Mouse (Mus musculus): ENCODE data around the gene Asb12.
"Not testable (repeated sequence)": the region's sequence is repeated elsewhere in the genome, so short reads cannot be mapped to it uniquely, and the experiment has no call there.

Asb12 gene

DNA sequence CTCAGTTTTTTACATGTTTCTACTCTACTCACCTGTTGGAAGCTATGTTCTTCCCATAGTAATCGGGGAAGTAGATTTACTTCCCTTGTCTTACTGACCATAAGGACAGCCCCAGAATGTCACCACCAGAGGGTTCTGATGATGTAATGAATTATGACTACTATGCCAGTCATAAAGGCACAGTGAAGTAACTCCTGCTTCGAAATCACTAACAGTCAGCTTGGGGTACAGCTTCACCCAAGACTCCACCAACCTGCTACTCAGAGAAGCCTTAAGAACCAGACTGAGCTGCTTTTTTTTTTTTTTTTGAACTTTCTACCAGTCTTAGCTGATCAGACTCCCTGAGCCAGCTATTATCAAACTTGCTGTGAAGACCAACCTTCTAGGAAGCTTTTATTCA is at the start of gene Asb12, which contains the start of gene Pfn5:
TSS of gene Asb12 (minus strand) at position 101 of the 400 bp plus-strand sequence.
TSS of gene Pfn5 (plus strand) at position 218 of the 400 bp plus-strand sequence.
- peak; percentile 48 for DNase-seq (ENCODE audit: low read depth)

DNA sequence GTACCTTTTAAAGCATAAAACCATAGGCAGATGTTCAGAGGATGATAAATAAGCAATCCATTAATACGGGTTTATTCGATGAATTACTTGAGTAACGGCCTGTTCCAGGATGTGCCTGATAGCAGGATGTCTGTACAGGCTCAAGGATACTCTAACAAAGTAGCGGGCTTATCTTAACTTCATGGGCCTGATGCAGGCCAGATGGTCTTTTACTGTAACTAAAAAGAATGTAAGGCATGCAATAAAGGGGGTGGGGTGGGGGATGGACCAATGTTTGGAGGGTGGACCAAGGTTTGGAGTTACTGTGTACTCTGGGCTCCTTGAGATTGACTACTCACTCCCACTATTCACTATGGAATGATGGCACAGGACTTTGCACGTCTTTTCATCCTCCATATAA is 42.8 kb upstream of the Asb12 start:
- DNase-seq (ENCODE audit: low read depth) = no peak

- no peak for DNase-seq (ENCODE audit: low read depth)
Measured at GRCm38 (mm10) chrX:95554321-95554720, 3.5 kb downstream of the Asb12 start.

- not testable (repeated sequence) for DNase-seq (ENCODE audit: low read depth)
Measured at GRCm38 (mm10) chrX:95535493-95535892, 22.3 kb downstream of the Asb12 start.

DNA sequence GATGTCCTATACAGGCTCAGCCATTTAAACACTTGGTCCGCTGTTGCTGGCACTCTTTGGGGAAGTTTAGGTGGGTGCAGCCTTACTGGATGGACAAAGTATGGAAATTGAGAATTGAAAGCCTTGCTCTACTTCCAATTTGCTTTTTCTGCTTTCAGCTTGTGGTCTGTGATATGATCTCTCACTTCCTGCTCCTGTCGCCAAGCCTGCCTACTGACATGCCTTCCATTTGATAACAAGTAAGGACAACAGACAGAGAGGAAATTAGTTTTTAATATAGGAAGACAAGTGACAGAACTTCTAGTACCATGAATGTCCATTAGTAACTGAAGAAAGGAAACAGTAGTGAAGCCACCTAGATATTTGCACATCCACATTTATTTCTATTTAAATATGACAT is 32.6 kb downstream of the Asb12 start:
- peak; percentile 79 for DNase-seq (ENCODE audit: low read depth)

DNA sequence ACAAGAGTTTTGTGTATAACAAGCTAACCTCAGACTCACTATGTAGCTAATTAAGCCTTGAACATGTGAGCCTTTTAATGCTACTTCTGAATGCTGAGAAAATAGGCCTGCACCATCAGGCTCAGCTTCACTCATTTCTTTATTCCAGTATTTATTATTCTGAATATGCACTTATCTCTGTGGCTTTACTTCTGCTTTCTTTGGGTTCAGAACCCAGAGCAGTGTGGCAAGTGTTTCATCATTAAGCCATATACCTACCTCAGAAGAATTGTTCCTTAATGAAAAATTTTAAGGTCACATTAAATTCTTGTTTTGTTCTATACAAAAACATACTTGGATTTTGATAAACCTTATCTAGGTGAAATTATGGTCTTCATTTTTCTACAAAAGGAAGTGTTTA is 33.9 kb downstream of the Asb12 start:
- peak; percentile 33 for DNase-seq (ENCODE audit: low read depth)

GRCm38 (mm10) chrX:95457166-95457565 is 100.6 kb downstream of the Asb12 start:
- DNase-seq (ENCODE audit: low read depth) = no peak

DNA sequence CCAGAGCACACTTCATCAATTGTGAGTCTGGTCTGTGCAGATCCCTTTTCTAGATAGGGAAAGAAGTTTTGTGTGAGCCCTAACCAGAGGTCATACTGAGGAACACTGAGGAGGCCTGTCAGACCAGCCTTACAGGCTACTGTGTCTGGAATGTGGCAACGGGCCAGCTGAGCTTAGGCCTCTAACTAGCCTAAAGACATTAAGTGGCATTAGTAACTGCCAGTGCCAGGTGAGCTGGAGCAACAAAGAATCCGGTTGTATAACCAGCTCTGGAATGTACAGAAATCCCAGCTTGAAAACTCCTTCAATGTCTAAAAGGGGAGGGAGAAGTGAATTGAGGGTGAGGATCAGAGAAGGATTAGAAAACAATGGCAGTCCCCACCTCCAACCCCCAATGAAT is 111.9 kb downstream of the Asb12 start:
- no peak for DNase-seq (ENCODE audit: low read depth)

DNA sequence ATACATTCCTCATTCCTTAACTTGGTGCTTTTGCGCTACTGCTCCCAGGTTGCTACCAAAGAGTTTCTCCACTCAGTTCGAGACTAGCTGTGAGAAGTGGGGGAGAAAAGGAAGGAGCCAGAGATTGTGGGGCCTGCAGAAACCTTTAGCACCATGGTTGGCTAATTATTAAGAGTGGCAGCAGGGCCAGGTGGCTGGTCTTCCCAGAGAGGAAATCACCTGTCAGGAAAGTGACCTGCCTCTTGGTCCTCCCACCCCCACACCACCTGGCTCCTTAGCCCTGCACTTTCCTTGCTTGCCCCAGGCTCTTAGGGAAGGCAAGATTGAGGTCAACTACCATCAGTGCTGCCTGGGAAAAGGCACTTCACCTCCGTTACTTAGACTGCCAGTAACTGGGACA is 112.6 kb downstream of the Asb12 start:
- DNase-seq (ENCODE audit: low read depth) = no peak

DNA sequence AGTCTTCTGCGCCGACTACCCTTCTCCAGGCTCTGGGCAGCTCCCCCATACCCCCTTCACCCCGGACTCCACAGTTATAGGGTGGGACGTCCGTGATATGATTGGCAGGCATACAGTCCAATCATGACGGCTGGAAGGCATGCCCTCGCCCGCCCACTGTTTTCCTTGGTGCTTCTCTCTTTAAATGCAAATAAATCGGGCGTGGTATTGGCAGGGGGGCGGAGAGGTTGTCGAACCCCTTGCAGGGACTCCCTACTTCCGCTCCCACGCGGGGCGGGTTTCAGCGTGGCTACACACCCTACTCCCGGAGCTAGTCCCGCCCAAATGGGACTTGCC is 113.0 kb downstream of the Asb12 start, which contains the start of gene Amer1:
TSS of gene Amer1 (minus strand) at position 97 of the 336 bp plus-strand sequence.
- peak; percentile 94 for DNase-seq (ENCODE audit: low read depth)

- peak; percentile 79 for DNase-seq (ENCODE audit: low read depth)
Measured at GRCm38 (mm10) chrX:95443898-95444775, 113.7 kb downstream of the Asb12 start.

DNA sequence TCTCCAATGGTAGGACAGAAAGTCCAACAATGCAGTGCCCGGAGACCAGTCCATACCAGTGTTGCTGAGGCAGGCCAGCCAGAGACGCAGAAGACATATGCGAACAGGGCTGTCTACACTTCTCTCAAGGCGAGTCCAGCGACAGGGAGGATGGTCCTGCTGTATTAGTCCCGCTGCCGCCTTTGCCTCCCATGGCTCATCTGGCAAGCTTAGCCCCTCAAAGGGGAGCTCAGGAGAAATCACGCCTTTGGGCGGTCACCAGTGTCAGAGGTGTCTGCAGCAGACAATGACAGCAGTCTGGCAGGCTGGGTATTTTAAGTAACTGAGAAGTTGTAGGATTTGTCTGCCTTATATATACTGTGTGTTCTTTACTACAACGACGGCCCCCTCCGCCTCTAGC is 114.4 kb downstream of the Asb12 start:
- DNase-seq (ENCODE audit: low read depth) = no peak

GRCm38 (mm10) chrX:95442261-95442660 is 115.5 kb downstream of the Asb12 start:
- no peak for DNase-seq (ENCODE audit: low read depth)

- DNase-seq (ENCODE audit: low read depth) = peak; percentile 57
Measured at GRCm38 (mm10) chrX:95441290-95441689, 116.5 kb downstream of the Asb12 start.

- DNase-seq (ENCODE audit: low read depth) = no peak
Measured at GRCm38 (mm10) chrX:95438491-95438890, 119.3 kb downstream of the Asb12 start.

GRCm38 (mm10) chrX:95437236-95437635 is 120.6 kb downstream of the Asb12 start:
- no peak for DNase-seq (ENCODE audit: low read depth)
